Mouse (Mus musculus): ENCODE measurements around the gene Bloc1s3. TPM values are rescaled to one million over a fixed set of nuclear protein-coding genes. Genes with fewer than 3 reads are reported as not detected.
A peak's percentile ranks its signal among the peaks of the same experiment; 100 is the strongest.

Gene Bloc1s3
- polyA plus RNA-seq, 1 experiment from 2014 or later: 1.4 TPM

- Histone ChIP-seq H3K4me2 (ENCODE audit: low read depth, low read length) (peak overlapping the region; percentile 9; the same call in 1 of the 2 replicates), H3K4me3 (ENCODE audit: low read length) (no peak overlapping the region), H3K27ac (ENCODE audit: low read length) (no peak overlapping the region), H3K4me1 (ENCODE audit: control insufficient read depth, insufficient read depth, low read length) (peaks cover 30% of the 10 kb centered on the region), H3K9me3 (ENCODE audit: control insufficient read depth, low read length) (no peaks in the 10 kb centered on the region), H3K27me3 (replicated peaks; ENCODE audit: control insufficient read depth, insufficient read depth, low read length) (no peaks in the 10 kb centered on the region; the same call in 1 of the 2 replicates), H3K36me3 (ENCODE audit: control insufficient read depth, insufficient read depth, low read length) (no peaks in the 10 kb centered on the region), H3K9ac (ENCODE audit: low read depth, low read length) (no peak overlapping the region)
- ATAC-seq: no peak
- WGBS: 11% methylated on average over 6 of the region's 6 CpGs
Observed at GRCm38 (mm10) chr7:19461488-19461887, 46.7 kb downstream of the Bloc1s3 start.

DNA sequence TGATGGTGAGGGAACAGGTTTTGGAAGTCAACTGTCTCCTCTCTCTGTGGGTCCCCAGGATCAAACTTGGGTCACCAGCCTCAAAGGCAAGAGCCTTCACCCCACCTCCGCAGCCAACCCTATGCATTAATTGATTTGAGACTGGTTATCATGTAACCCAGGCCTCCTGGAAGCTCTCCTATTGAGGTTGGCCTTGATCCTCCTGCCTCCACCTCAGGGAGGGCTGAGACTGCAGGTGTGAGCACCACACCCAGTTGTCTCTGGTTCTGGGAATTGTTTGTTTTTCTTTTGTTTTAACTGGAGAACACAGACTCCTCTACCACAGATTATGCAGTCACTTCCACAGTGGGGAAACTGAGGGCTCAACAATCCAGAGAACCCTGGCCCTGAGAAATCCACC lies 47.7 kb downstream of the Bloc1s3 start:
- Histone ChIP-seq H3K27ac (ENCODE audit: low read length) (no peak overlapping the region), H3K4me2 (ENCODE audit: low read depth, low read length) (no peak overlapping the region), H3K4me3 (ENCODE audit: low read length) (no peak overlapping the region), H3K4me1 (ENCODE audit: control insufficient read depth, insufficient read depth, low read length) (peaks cover 30% of the 10 kb centered on the region), H3K27me3 (replicated peaks; ENCODE audit: control insufficient read depth, insufficient read depth, low read length) (no peaks in the 10 kb centered on the region; the same call in 1 of the 2 replicates), H3K9ac (ENCODE audit: low read depth, low read length) (no peak overlapping the region), H3K9me3 (ENCODE audit: control insufficient read depth, low read length) (no peaks in the 10 kb centered on the region), H3K36me3 (ENCODE audit: control insufficient read depth, insufficient read depth, low read length) (peaks cover 3% of the 10 kb centered on the region)
- no peak for ATAC-seq
- 36% methylated on average over 1 of the region's 1 CpGs for WGBS

- H3K36me3 ChIP-seq (ENCODE audit: control insufficient read depth, insufficient read depth, low read length): peaks cover 3% of the 10 kb centered on the region
- peaks cover 25% of the 10 kb centered on the region for H3K4me1 ChIP-seq (ENCODE audit: control insufficient read depth, insufficient read depth, low read length)
- H3K9ac ChIP-seq (ENCODE audit: low read depth, low read length): peak overlapping the region; percentile 90
- 27% methylated on average over 6 of the region's 6 CpGs for WGBS
- peak overlapping the region; percentile 93 for H3K4me3 ChIP-seq (ENCODE audit: low read length)
- peak overlapping the region; percentile 87 for H3K4me2 ChIP-seq (ENCODE audit: low read depth, low read length)
- ATAC-seq: no peak
- no peak overlapping the region; the same call in 1 of the 2 replicates for H3K27ac ChIP-seq (ENCODE audit: low read length)
- H3K27me3 ChIP-seq (replicated peaks; ENCODE audit: control insufficient read depth, insufficient read depth, low read length): no peaks in the 10 kb centered on the region
- H3K9me3 ChIP-seq (ENCODE audit: control insufficient read depth, low read length): no peaks in the 10 kb centered on the region
Observed at GRCm38 (mm10) chr7:19459144-19459870, 48.9 kb downstream of the Bloc1s3 start.

DNA sequence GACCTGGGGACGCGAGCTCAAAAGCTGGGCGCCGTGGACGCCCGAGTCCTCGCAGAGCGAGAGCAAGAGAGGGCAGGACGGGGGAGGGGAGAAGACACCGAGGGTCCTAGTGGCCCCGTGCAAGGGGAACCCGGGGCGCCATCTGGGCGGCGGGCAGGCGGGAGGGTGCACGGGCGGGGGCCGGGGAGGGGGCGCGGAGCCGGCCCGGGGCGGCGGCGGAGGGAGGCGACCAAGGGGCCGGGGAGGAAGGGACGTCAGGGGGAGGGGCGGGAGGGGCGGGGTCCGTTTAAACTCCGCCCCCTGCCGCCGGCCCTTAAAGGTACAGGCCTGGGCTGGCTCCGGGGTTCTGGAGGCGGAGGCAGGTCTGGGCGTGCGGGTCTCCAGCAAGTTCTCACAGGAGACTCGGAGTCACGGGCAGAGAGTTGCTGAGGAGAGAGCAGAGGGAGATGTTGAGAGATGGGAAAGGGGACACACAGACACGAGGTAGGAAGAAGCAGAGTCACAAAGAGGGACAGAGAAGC lies 49.5 kb downstream of the Bloc1s3 start, which contains the start of gene Mark4:
Mark4 (minus strand) TSS at position 231 of the 521 bp plus-strand sequence.
- ATAC-seq: peak; percentile 88
- WGBS: under 1% methylated on average over 27 of the region's 42 CpGs

GRCm38 (mm10) chr7:19458072-19458486 lies 50.1 kb downstream of the Bloc1s3 start:
- no peaks in the 10 kb centered on the region for H3K27me3 ChIP-seq (replicated peaks; ENCODE audit: control insufficient read depth, insufficient read depth, low read length)
- H3K4me3 ChIP-seq (ENCODE audit: low read length): peak overlapping the region; percentile 93
- H3K9ac ChIP-seq (ENCODE audit: low read depth, low read length): peak overlapping the region; percentile 90
- peak overlapping the region; percentile 87 for H3K4me2 ChIP-seq (ENCODE audit: low read depth, low read length)
- peak overlapping the region; percentile 70 for H3K27ac ChIP-seq (ENCODE audit: low read length)
- peaks cover 25% of the 10 kb centered on the region for H3K4me1 ChIP-seq (ENCODE audit: control insufficient read depth, insufficient read depth, low read length)
- ATAC-seq: peak; percentile 71
- H3K9me3 ChIP-seq (ENCODE audit: control insufficient read depth, low read length): no peaks in the 10 kb centered on the region
- under 1% methylated on average over 26 of the region's 31 CpGs for WGBS
- H3K36me3 ChIP-seq (ENCODE audit: control insufficient read depth, insufficient read depth, low read length): peaks cover 3% of the 10 kb centered on the region

More for the DNA sequence above, 49.5 kb downstream of the Bloc1s3 start, which contains the start of gene Mark4:
- no peaks in the 10 kb centered on the region for H3K9me3 ChIP-seq (ENCODE audit: control insufficient read depth, low read length)
- peak within 1 kb of the TSS; percentile 90 for H3K9ac ChIP-seq (ENCODE audit: low read depth, low read length)
- H3K36me3 ChIP-seq (ENCODE audit: control insufficient read depth, insufficient read depth, low read length): peaks cover 3% of the 10 kb centered on the region
- peak within 1 kb of the TSS; percentile 70 for H3K27ac ChIP-seq (ENCODE audit: low read length)
- H3K4me3 ChIP-seq (ENCODE audit: low read length): peak within 1 kb of the TSS; percentile 93
- H3K27me3 ChIP-seq (replicated peaks; ENCODE audit: control insufficient read depth, insufficient read depth, low read length): no peaks in the 10 kb centered on the region
- H3K4me2 ChIP-seq (ENCODE audit: low read depth, low read length): peak within 1 kb of the TSS; percentile 87
- H3K4me1 ChIP-seq (ENCODE audit: control insufficient read depth, insufficient read depth, low read length): peaks cover 25% of the 10 kb centered on the region

DNA sequence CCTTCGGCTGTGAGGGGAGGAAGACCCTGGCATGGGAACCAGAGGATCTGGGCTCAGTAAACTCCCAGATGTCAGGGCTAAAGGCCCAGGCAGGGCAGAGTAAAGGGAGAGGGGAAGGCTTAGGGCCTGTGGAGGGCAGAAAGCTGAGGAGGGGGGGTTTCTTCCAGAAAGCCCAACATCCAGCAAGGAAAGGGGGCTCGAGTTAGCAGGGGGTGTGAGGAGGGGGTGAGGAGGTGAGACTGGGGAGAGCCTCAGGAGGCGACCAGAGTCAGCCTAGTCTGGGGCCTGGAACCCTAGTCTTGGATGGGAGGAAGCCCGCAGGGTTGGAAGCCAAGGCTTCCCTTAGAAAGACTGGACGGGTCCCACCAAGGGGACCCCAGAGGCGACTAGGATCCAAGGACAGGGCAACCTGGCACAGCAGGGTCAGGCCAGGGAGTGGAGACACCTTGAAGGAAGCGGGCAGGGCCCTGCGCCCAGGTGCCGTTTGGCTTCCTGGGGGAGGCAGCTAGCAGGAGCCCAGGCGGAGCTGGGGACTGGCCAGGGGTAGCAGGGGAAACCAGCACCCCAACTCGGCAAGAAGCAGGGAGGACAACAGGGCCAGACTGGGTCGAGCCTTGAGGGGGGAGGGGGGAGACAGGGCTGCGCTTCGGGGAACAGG lies 50.6 kb downstream of the Bloc1s3 start:
- no peaks in the 10 kb centered on the region for H3K9me3 ChIP-seq (ENCODE audit: control insufficient read depth, low read length)
- peak overlapping the region; percentile 70; the same call in 1 of the 2 replicates for H3K27ac ChIP-seq (ENCODE audit: low read length)
- ATAC-seq: peak; percentile 34
- H3K4me2 ChIP-seq (ENCODE audit: low read depth, low read length): peak overlapping the region; percentile 87
- H3K27me3 ChIP-seq (replicated peaks; ENCODE audit: control insufficient read depth, insufficient read depth, low read length): no peaks in the 10 kb centered on the region
- WGBS: 11% methylated on average over 14 of the region's 14 CpGs
- peaks cover 3% of the 10 kb centered on the region for H3K36me3 ChIP-seq (ENCODE audit: control insufficient read depth, insufficient read depth, low read length)
- H3K9ac ChIP-seq (ENCODE audit: low read depth, low read length): peak overlapping the region; percentile 90
- peak overlapping the region; percentile 93 for H3K4me3 ChIP-seq (ENCODE audit: low read length)
- H3K4me1 ChIP-seq (ENCODE audit: control insufficient read depth, insufficient read depth, low read length): peaks cover 25% of the 10 kb centered on the region

GRCm38 (mm10) chr7:19456628-19457027 lies 51.5 kb downstream of the Bloc1s3 start:
- Histone ChIP-seq H3K27ac (ENCODE audit: low read length) (no peak overlapping the region), H3K4me2 (ENCODE audit: low read depth, low read length) (peak overlapping the region; percentile 87; the same call in 1 of the 2 replicates), H3K36me3 (ENCODE audit: control insufficient read depth, insufficient read depth, low read length) (peaks cover 9% of the 10 kb centered on the region), H3K4me3 (ENCODE audit: low read length) (no peak overlapping the region), H3K27me3 (replicated peaks; ENCODE audit: control insufficient read depth, insufficient read depth, low read length) (no peaks in the 10 kb centered on the region), H3K9me3 (ENCODE audit: control insufficient read depth, low read length) (no peaks in the 10 kb centered on the region), H3K9ac (ENCODE audit: low read depth, low read length) (no peak overlapping the region), H3K4me1 (ENCODE audit: control insufficient read depth, insufficient read depth, low read length) (peaks cover 25% of the 10 kb centered on the region)
- WGBS: 95% methylated on average over 7 of the region's 7 CpGs
- ATAC-seq: no peak

DNA sequence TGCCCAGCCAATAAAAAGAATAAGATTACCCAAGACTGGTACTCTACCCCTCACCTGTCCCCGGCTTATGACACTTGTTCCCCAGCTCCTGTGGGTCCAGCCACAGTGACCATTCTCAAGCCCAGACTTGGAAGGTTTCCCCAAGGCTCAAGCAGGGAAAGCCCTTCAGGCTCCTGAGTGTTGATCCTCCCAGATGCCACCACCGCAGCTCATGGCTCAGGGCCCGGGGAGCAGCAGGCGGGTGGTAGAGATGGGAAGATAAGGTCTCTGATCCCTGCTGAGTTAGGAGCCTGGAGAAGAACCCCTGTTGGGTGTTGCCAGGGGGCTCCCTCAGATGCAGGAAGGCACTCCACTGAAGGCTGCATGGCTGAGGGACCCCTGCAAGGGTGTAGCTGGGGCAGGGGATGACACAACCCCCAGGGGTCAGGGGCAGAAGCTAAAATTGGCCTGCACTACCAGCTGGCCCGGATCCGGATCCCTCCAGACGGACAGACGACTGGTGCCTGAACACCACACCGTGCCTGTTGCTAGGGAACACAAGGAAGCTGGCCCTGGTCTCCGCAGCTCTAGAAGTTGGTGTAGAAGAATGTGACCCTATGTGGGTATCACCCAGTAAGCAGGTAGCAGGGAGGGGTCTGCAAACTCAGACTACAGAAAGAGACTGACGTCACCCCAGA lies 52.2 kb downstream of the Bloc1s3 start:
- WGBS: 75% methylated on average over 11 of the region's 11 CpGs

GRCm38 (mm10) chr7:19455186-19455585 lies 53.0 kb downstream of the Bloc1s3 start:
- H3K9ac ChIP-seq (ENCODE audit: low read depth, low read length): no peak overlapping the region
- no peak for ATAC-seq
- no peaks in the 10 kb centered on the region for H3K9me3 ChIP-seq (ENCODE audit: control insufficient read depth, low read length)
- no peak overlapping the region for H3K4me3 ChIP-seq (ENCODE audit: low read length)
- H3K36me3 ChIP-seq (ENCODE audit: control insufficient read depth, insufficient read depth, low read length): peaks cover 14% of the 10 kb centered on the region
- H3K4me2 ChIP-seq (ENCODE audit: low read depth, low read length): no peak overlapping the region
- H3K27ac ChIP-seq (ENCODE audit: low read length): no peak overlapping the region
- no peaks in the 10 kb centered on the region for H3K27me3 ChIP-seq (replicated peaks; ENCODE audit: control insufficient read depth, insufficient read depth, low read length)
- 85% methylated on average over 4 of the region's 4 CpGs for WGBS
- H3K4me1 ChIP-seq (ENCODE audit: control insufficient read depth, insufficient read depth, low read length): peaks cover 20% of the 10 kb centered on the region

More for the DNA sequence above, 52.2 kb downstream of the Bloc1s3 start:
- ATAC-seq: no peak
- H3K27me3 ChIP-seq (replicated peaks; ENCODE audit: control insufficient read depth, insufficient read depth, low read length): no peaks in the 10 kb centered on the region
- H3K9ac ChIP-seq (ENCODE audit: low read depth, low read length): no peak overlapping the region
- peaks cover 25% of the 10 kb centered on the region for H3K4me1 ChIP-seq (ENCODE audit: control insufficient read depth, insufficient read depth, low read length)
- no peak overlapping the region for H3K27ac ChIP-seq (ENCODE audit: low read length)
- no peaks in the 10 kb centered on the region for H3K9me3 ChIP-seq (ENCODE audit: control insufficient read depth, low read length)
- no peak overlapping the region for H3K4me2 ChIP-seq (ENCODE audit: low read depth, low read length)
- H3K36me3 ChIP-seq (ENCODE audit: control insufficient read depth, insufficient read depth, low read length): peaks cover 14% of the 10 kb centered on the region
- no peak overlapping the region for H3K4me3 ChIP-seq (ENCODE audit: low read length)

All from intestine, embryonic 16.5 days (tissue).